Mouse (Mus musculus) liver, embryonic 13.5 days (tissue): ENCODE measurements at regions not wholly inside any gene's neighbourhood (a gene's known extent, or its start where the extent isn't known, plus 50 kb on each side); places are given as distances from the start of the nearest gene placed in this dataset.
A peak's percentile ranks its signal among the peaks of the same experiment; 100 is the strongest.

ENCODE experiments used
- ATAC-seq: fragments of 200-750 bp; cut with Nextera tagmentation; 2 replicates; pipeline ENCODE4 v1.8.0; 2017; ENCODE audit warnings: low read depth, mild to moderate bottlenecking, moderate number of reproducible peaks, moderate library complexity
- DNase-seq: peaks from one replicate; pipeline ENCODE4 v3.0.0; 2022
- H3K27ac ChIP-seq: fragments of 300-500 bp; sonication (generic); 2 replicates; pipeline ENCODE4 v1.5.1; 2015; ENCODE audit warnings: moderate library complexity, mild to moderate bottlenecking, inconsistent platforms
- H3K27me3 ChIP-seq: fragments of 300-500 bp; sonication (generic); 2 replicates; pipeline ENCODE4 v1.6.1; 2015; ENCODE audit warnings: mild to moderate bottlenecking, inconsistent platforms
- H3K36me3 ChIP-seq: fragments of 300-500 bp; sonication (generic); 2 replicates; pipeline ENCODE4 v1.6.1; 2015; ENCODE audit warnings: mild to moderate bottlenecking, inconsistent platforms
- H3K4me1 ChIP-seq: fragments of 300-500 bp; sonication (generic); replicated peaks from 2 replicates; pipeline ENCODE4 v1.6.1; 2015; ENCODE audit warnings: inconsistent platforms
- H3K4me2 ChIP-seq: fragments of 300-500 bp; sonication (generic); 2 replicates; pipeline ENCODE4 v1.6.1; 2015; ENCODE audit warnings: inconsistent platforms, mild to moderate bottlenecking, moderate library complexity
- H3K4me3 ChIP-seq: fragments of 300-500 bp; sonication (generic); replicated peaks from 2 replicates; pipeline ENCODE4 v1.5.1; 2015; ENCODE audit warnings: mild to moderate bottlenecking, inconsistent platforms
- H3K9ac ChIP-seq: fragments of 300-500 bp; sonication (generic); 2 replicates; pipeline ENCODE4 v1.6.1; 2015; ENCODE audit warnings: mild to moderate bottlenecking, inconsistent platforms
- H3K9me3 ChIP-seq: fragments of 300-500 bp; sonication (generic); replicated peaks from 2 replicates; pipeline ENCODE4 v1.6.1; 2016; ENCODE audit warnings: inconsistent platforms
- WGBS: fragments of 180-500 bp; shearing (Covaris S2); methylation state at CpG from one replicate; pipeline ENCODE4 v1.1.7; 2015; ENCODE audit not compliant: insufficient replicate concordance; 5-methylcytosine and 5-hydroxymethylcytosine counted together

GRCm38 (mm10) chr4:45585188-45585820, 53.0 kb upstream of the Shb start:
- no peak overlapping the region for H3K9ac ChIP-seq
- no peak for DNase-seq
- H3K4me3 ChIP-seq = no peak overlapping the region
- H3K27me3 ChIP-seq = peaks cover 38% of the 10 kb centered on the region
- no peak overlapping the region for H3K4me2 ChIP-seq
- H3K9me3 ChIP-seq = no peaks in the 10 kb centered on the region
- no peaks in the 10 kb centered on the region; the same call in 1 of the 2 replicates for H3K4me1 ChIP-seq
- 0 out of 2 replicates have a peak, but pooled peaks have one; percentile 39 for ATAC-seq
- 36% methylated on average over 8 of the region's 8 CpGs for WGBS
- no peak overlapping the region for H3K27ac ChIP-seq
- no peaks in the 10 kb centered on the region for H3K36me3 ChIP-seq

GRCm38 (mm10) chr4:45583966-45584365, 51.7 kb upstream of the Shb start:
- H3K4me2 ChIP-seq = no peak overlapping the region
- H3K4me3 ChIP-seq = no peak overlapping the region
- DNase-seq = no peak
- no peak for ATAC-seq
- WGBS = 42% methylated on average over 4 of the region's 4 CpGs
- no peaks in the 10 kb centered on the region for H3K36me3 ChIP-seq
- H3K27ac ChIP-seq = no peak overlapping the region
- peaks cover 30% of the 10 kb centered on the region for H3K27me3 ChIP-seq
- H3K4me1 ChIP-seq = no peaks in the 10 kb centered on the region; the same call in 1 of the 2 replicates
- H3K9ac ChIP-seq = no peak overlapping the region
- H3K9me3 ChIP-seq = no peaks in the 10 kb centered on the region

- WGBS = 71% methylated on average over 5 of the region's 5 CpGs
- ATAC-seq = no peak
- no peaks in the 10 kb centered on the region for H3K36me3 ChIP-seq
- no peak overlapping the region for H3K4me2 ChIP-seq
- no peaks in the 10 kb centered on the region for H3K9me3 ChIP-seq
- H3K9ac ChIP-seq = no peak overlapping the region
- H3K4me3 ChIP-seq = no peak overlapping the region
- peaks cover 30% of the 10 kb centered on the region for H3K27me3 ChIP-seq
- DNase-seq = no peak
- H3K4me1 ChIP-seq = no peaks in the 10 kb centered on the region; the same call in 1 of the 2 replicates
- H3K27ac ChIP-seq = no peak overlapping the region
Observed at GRCm38 (mm10) chr4:45582496-45582895, 50.2 kb upstream of the Shb start.
